Mouse (Mus musculus) forebrain, embryonic 14.5 days (tissue): ENCODE data around the gene Gstm5. TPM values are rescaled to one million over a fixed set of nuclear protein-coding genes. Genes with fewer than 3 reads are reported as not detected.

Experiments
- ATAC-seq: fragments of 200-750 bp; cut with Nextera tagmentation; 2 replicates; pipeline ENCODE4 v1.8.0; 2017; ENCODE audit warnings: mild to moderate bottlenecking, moderate library complexity
- DNase-seq: peaks from one replicate; pipeline ENCODE4 v3.0.0-alpha.2; 2015; ENCODE audit warnings: low spot score
- H3K27ac ChIP-seq: fragments of 300-500 bp; sonication (generic); 2 replicates; pipeline ENCODE4 v1.5.1; 2014; ENCODE audit warnings: low read depth, mild to moderate bottlenecking, control low read depth, low read length, moderate library complexity
- H3K27me3 ChIP-seq: fragments of 300-500 bp; sonication (generic); replicated peaks from 2 replicates; pipeline ENCODE4 v1.6.1; 2014; ENCODE audit warnings: low read length, control low read depth, mixed read lengths; ENCODE audit not compliant: control insufficient read depth, insufficient read depth
- H3K36me3 ChIP-seq: fragments of 300-500 bp; sonication (generic); 2 replicates; pipeline ENCODE4 v1.6.1; 2014; ENCODE audit warnings: low read length, control low read depth; ENCODE audit not compliant: control insufficient read depth, insufficient read depth
- H3K4me1 ChIP-seq: fragments of 300-500 bp; sonication (generic); 2 replicates; pipeline ENCODE4 v1.6.1; 2014; ENCODE audit warnings: antibody characterized with exemption, low read length, control low read depth; ENCODE audit not compliant: control insufficient read depth, insufficient read depth
- H3K4me2 ChIP-seq: fragments of 300-500 bp; sonication (generic); 2 replicates; pipeline ENCODE4 v1.6.1; 2014; ENCODE audit warnings: mild to moderate bottlenecking, control low read depth, low read length
- H3K4me3 ChIP-seq: fragments of 300-500 bp; sonication (generic); 2 replicates; pipeline ENCODE4 v1.5.1; 2014; ENCODE audit warnings: low read depth, low read length, control low read depth
- H3K9ac ChIP-seq: fragments of 300-500 bp; sonication (generic); 2 replicates; pipeline ENCODE4 v1.6.1; 2014; ENCODE audit warnings: mild to moderate bottlenecking, low read length, control low read depth, moderate library complexity
- H3K9me3 ChIP-seq: fragments of 300-500 bp; sonication (generic); replicated peaks from 2 replicates; pipeline ENCODE4 v1.6.1; 2016; ENCODE audit warnings: low read length, control low read depth, mixed read lengths; ENCODE audit not compliant: control insufficient read depth
- WGBS: fragments of 180-500 bp; shearing (Covaris S2); extraction: QIAGEN DNeasy Blood & Tissue Kit; methylation state at CpG from one replicate; pipeline ENCODE4 v1.1.7; 2014; 5-methylcytosine and 5-hydroxymethylcytosine counted together
- polyA plus RNA-seq: library from polyadenylated mRNA; unstranded; fragments of >200 nt; fragmentation: Nextera tagmentation; extraction: Ambion mirVana; gene quantifications from 2 replicates; pipeline ENCODE4 v1.2.1, GENCODE M21; 2014

The Gstm5 gene
- polyA plus RNA-seq, result 195 and 244 TPM in 2 replicates

GRCm38 (mm10) chr3:107895720-107896569, at the start of gene Gstm5:
Gstm5 (plus strand) TSS chr3:107895821.
- H3K4me3 ChIP-seq, result peak within 1 kb of the TSS; percentile 56
- peaks cover 10% of the 10 kb centered on the region for H3K36me3 ChIP-seq
- ATAC-seq, result peak; percentile 97
- H3K27me3 ChIP-seq, result no peaks in the 10 kb centered on the region
- H3K9me3 ChIP-seq, result no peaks in the 10 kb centered on the region
- H3K4me2 ChIP-seq, result peak within 1 kb of the TSS; percentile 63
- 4% methylated on average over 40 of the region's 40 CpGs for WGBS
- peaks cover 6% of the 10 kb centered on the region for H3K4me1 ChIP-seq
- peak; percentile 86 for DNase-seq
- H3K9ac ChIP-seq, result peak within 1 kb of the TSS; percentile 77
- peak within 1 kb of the TSS; percentile 10; the same call in 1 of the 2 replicates for H3K27ac ChIP-seq

DNA sequence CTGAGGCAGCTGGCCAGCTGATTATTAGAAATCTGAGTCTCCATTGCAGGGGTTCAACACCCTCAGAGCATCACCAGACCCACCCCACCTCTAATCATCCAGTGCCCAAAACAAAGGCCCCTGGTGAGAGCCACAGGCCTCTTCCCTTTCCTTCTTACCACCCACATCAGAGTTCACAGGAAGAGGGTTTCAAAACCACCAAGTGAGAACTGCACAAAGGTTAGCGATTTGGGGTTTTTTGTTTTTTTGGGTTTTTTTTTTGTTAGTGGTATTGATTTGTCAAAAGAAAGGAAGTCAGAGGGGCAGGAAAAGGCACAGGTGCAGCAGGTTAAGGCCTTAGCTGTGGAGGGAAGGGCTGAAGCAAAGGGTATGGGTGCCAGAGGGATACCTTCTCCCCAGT, 49.4 kb upstream of the Gstm5 start:
- Histone ChIP-seq H3K27ac (no peak overlapping the region), H3K36me3 (no peaks in the 10 kb centered on the region), H3K9ac (no peak overlapping the region), H3K27me3 (no peaks in the 10 kb centered on the region), H3K4me3 (no peak overlapping the region), H3K4me1 (peaks cover 28% of the 10 kb centered on the region), H3K9me3 (no peaks in the 10 kb centered on the region), H3K4me2 (no peak overlapping the region)
- ATAC-seq (no peak), DNase-seq (no peak)
- 90% methylated on average over 1 of the region's 1 CpGs for WGBS

DNA sequence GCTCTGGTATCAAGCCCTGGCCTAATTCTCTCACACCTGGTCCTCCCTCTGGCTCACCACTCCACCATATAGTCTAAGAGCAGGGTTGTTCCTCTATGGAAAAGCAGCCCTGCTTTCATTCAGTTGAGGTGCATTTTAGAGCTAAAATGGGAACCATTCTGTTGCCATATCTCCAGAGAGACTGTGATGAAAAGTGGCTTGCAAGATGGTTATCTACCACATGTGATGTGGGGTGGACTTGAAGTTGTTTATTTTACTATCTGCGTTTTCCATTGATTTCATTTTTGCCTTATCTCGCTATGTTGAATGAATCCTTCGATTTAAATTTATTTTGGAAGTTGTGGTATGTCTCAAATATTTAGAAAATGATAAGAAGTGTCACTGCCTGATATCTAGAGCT, 48.8 kb upstream of the Gstm5 start:
- H3K4me2 ChIP-seq, result no peak overlapping the region
- ATAC-seq, result no peak
- no peaks in the 10 kb centered on the region for H3K27me3 ChIP-seq
- DNase-seq, result no peak
- H3K27ac ChIP-seq, result no peak overlapping the region
- no peak overlapping the region for H3K4me3 ChIP-seq
- WGBS, result 88% methylated on average over 3 of the region's 3 CpGs
- H3K9ac ChIP-seq, result no peak overlapping the region
- H3K36me3 ChIP-seq, result no peaks in the 10 kb centered on the region
- H3K9me3 ChIP-seq, result no peaks in the 10 kb centered on the region
- H3K4me1 ChIP-seq, result peaks cover 28% of the 10 kb centered on the region

DNA sequence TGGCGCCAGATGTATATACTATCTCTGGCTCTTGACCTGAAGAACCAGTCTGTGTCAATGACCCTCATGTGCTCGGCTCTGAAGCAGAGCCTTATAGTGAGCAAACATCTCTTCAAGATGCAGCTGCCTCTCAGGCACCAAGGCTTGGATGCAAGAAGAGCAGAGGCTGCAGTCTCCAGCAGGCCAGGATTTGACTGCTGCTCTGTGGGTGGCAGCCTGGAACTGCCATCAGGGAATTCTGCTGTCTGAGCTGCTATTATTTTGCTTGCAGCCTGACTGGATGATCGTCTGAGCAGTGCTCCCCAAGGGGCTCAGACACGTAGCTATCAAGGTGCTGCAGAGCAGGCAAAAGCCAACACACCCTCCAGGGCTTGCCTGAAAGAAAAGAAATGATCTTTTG, 47.5 kb upstream of the Gstm5 start:
- H3K9me3 ChIP-seq, result no peaks in the 10 kb centered on the region

GRCm38 (mm10) chr3:107849000-107849692, 46.5 kb upstream of the Gstm5 start:
- DNase-seq, result peak; percentile 63
- H3K9ac ChIP-seq, result no peak overlapping the region
- peaks cover 24% of the 10 kb centered on the region for H3K4me1 ChIP-seq
- H3K4me2 ChIP-seq, result no peak overlapping the region
- H3K9me3 ChIP-seq, result no peaks in the 10 kb centered on the region
- no peaks in the 10 kb centered on the region for H3K36me3 ChIP-seq
- no peak overlapping the region for H3K4me3 ChIP-seq
- no peaks in the 10 kb centered on the region for H3K27me3 ChIP-seq
- WGBS, result 54% methylated on average over 6 of the region's 6 CpGs
- no peak overlapping the region for H3K27ac ChIP-seq
- ATAC-seq, result peak; percentile 41; the same call in 1 of the 2 replicates

More for the DNA sequence above, 47.5 kb upstream of the Gstm5 start:
- Histone ChIP-seq H3K27me3 (no peaks in the 10 kb centered on the region), H3K27ac (no peak overlapping the region), H3K4me2 (no peak overlapping the region), H3K4me3 (no peak overlapping the region), H3K4me1 (peaks cover 28% of the 10 kb centered on the region), H3K9ac (no peak overlapping the region), H3K36me3 (no peaks in the 10 kb centered on the region)
- ATAC-seq (no peak), DNase-seq (no peak)
- WGBS, result 44% methylated on average over 4 of the region's 4 CpGs

GRCm38 (mm10) chr3:107849693-107850031, 46.0 kb upstream of the Gstm5 start:
- no peak for DNase-seq

DNA sequence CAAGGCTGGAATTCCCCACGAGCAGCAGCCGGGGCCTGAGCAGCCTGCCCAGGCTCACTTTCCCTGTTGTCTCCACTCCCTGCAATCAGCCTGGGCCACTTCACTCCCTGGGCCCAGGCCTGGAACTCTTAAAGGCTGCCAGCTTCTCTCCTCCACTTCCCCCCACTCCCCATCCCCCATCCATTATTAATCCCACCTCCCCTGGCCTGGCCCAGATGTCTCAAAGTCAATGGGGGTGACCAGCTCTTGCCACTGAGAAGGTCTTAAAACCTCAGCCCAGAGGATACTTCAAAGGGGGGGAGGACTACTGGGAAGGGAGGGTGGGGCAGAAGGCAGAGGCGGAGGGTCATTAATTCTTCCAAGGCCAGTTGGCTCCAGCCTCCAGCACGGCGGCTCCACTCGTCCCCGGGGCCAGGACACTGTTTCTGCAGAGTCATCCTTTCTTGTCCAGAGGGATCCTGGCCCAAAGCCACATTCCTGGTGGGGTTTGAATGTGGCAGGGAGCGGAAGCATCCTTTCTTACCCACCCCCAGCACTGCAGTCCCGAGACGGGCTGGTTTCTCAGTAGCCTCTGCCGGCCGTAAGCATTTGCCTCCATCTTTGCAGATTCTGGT, 45.1 kb upstream of the Gstm5 start:
- no peak overlapping the region for H3K27ac ChIP-seq
- no peaks in the 10 kb centered on the region for H3K27me3 ChIP-seq
- ATAC-seq (peak; percentile 41; the same call in 1 of the 2 replicates), DNase-seq (peak; percentile 52)
- H3K9me3 ChIP-seq, result no peaks in the 10 kb centered on the region
- 24% methylated on average over 12 of the region's 12 CpGs for WGBS
- H3K36me3 ChIP-seq, result no peaks in the 10 kb centered on the region
- 0 out of 2 replicates have a peak overlapping the region, but pooled peaks have one; percentile 6 for H3K9ac ChIP-seq
- H3K4me2 ChIP-seq, result peak overlapping the region; percentile 13; the same call in 1 of the 2 replicates
- peaks cover 18% of the 10 kb centered on the region for H3K4me1 ChIP-seq
- no peak overlapping the region for H3K4me3 ChIP-seq

More at GRCm38 (mm10) chr3:107849693-107850031, 46.0 kb upstream of the Gstm5 start:
- H3K36me3 ChIP-seq, result no peaks in the 10 kb centered on the region
- H3K4me3 ChIP-seq, result no peak overlapping the region
- no peak overlapping the region for H3K27ac ChIP-seq
- no peak overlapping the region for H3K9ac ChIP-seq
- H3K4me1 ChIP-seq, result peaks cover 19% of the 10 kb centered on the region
- H3K9me3 ChIP-seq, result no peaks in the 10 kb centered on the region
- ATAC-seq, result no peak
- H3K4me2 ChIP-seq, result no peak overlapping the region
- 81% methylated on average over 2 of the region's 2 CpGs for WGBS
- H3K27me3 ChIP-seq, result no peaks in the 10 kb centered on the region

GRCm38 (mm10) chr3:107852786-107853185, 42.8 kb upstream of the Gstm5 start:
- Histone ChIP-seq H3K9me3 (no peaks in the 10 kb centered on the region), H3K4me3 (no peak overlapping the region), H3K4me2 (no peak overlapping the region), H3K36me3 (no peaks in the 10 kb centered on the region), H3K9ac (no peak overlapping the region), H3K4me1 (peaks cover 18% of the 10 kb centered on the region), H3K27ac (no peak overlapping the region), H3K27me3 (no peaks in the 10 kb centered on the region)
- WGBS, result 67% methylated on average over 7 of the region's 7 CpGs
- DNase-seq (no peak), ATAC-seq (no peak)
